Mouse (Mus musculus) ES-E14 (cell line): ENCODE measurements around the gene Glt8d2. TPM values are rescaled to one million over a fixed set of nuclear protein-coding genes. Genes with fewer than 3 reads are reported as not detected.

ENCODE experiments used
- DNase-seq: peaks from one replicate; pipeline ENCODE4 v3.0.0-alpha.2; 2013; ENCODE audit warnings: low read depth, low spot score
- H3K27ac ChIP-seq: 2 replicates; pipeline ENCODE4 v1.5.1; 2012; ENCODE audit warnings: low read depth, mild to moderate bottlenecking, low read length, moderate library complexity, mixed read lengths; ENCODE audit not compliant: poor library complexity, insufficient read depth, severe bottlenecking
- H3K36me3 ChIP-seq: 2 replicates; pipeline ENCODE4 v1.6.1; 2012; ENCODE audit warnings: mild to moderate bottlenecking, low read length, moderate library complexity, mixed read lengths; ENCODE audit not compliant: control insufficient read depth, poor library complexity, insufficient read depth, severe bottlenecking
- H3K4me1 ChIP-seq, 2 experiments: fragments of 150-350 bp in 1 of 2; sonication (generic) in 1 of 2; 2 replicates each; pipeline ENCODE4 v1.6.1; 2012; ENCODE audit warnings: low read length in 2 of 2, mild to moderate bottlenecking in 1 of 2, mixed read lengths in 1 of 2; ENCODE audit not compliant: control insufficient read depth in 2 of 2, insufficient read depth in 2 of 2, poor library complexity in 1 of 2
- H3K4me3 ChIP-seq, 2 experiments: fragments of 150-350 bp in 1 of 2; sonication (generic) in 1 of 2; 2 replicates each; pipeline ENCODE4 v1.5.1; 2012; ENCODE audit warnings: low read length in 2 of 2, low read depth in 1 of 2, mild to moderate bottlenecking in 1 of 2, mixed read lengths in 1 of 2; ENCODE audit not compliant: insufficient read depth in 1 of 2, poor library complexity in 1 of 2, severe bottlenecking in 1 of 2
- H3K9ac ChIP-seq: 2 replicates; pipeline ENCODE4 v1.6.1; 2012; ENCODE audit warnings: low read depth, mild to moderate bottlenecking, low read length, mixed read lengths; ENCODE audit not compliant: poor library complexity, insufficient read depth, severe bottlenecking
- H3K9me3 ChIP-seq: fragments of 150-350 bp; sonication (generic); 2 replicates; pipeline ENCODE4 v1.6.1; 2012; ENCODE audit warnings: low read depth, mild to moderate bottlenecking, low read length; ENCODE audit not compliant: control insufficient read depth, insufficient read depth
- CHD2 ChIP-seq: IDR thresholded peaks from 2 replicates; pipeline ENCODE4 v1.6.1; 2014; ENCODE audit warnings: mild to moderate bottlenecking, low read depth, low read length, inconsistent platforms
- HCFC1 ChIP-seq: IDR thresholded peaks from 2 replicates; pipeline ENCODE4 v1.6.1; 2012; ENCODE audit warnings: low read length, inconsistent platforms, borderline replicate concordance; ENCODE audit not compliant: insufficient read depth
- MAFK ChIP-seq: IDR thresholded peaks from 2 replicates; pipeline ENCODE4 v1.6.1; 2014; ENCODE audit warnings: mild to moderate bottlenecking, low read depth, low read length, inconsistent platforms; ENCODE audit not compliant: insufficient read depth
- ZC3H11A ChIP-seq: IDR thresholded peaks from 2 replicates; pipeline ENCODE4 v1.6.1; 2012; ENCODE audit warnings: low read depth, mild to moderate bottlenecking, inconsistent platforms, low read length, borderline replicate concordance
- ZNF384 ChIP-seq: IDR thresholded peaks from 2 replicates; pipeline ENCODE4 v1.6.1; 2012; ENCODE audit warnings: low read depth, low read length, inconsistent platforms
- in situ Hi-C, 2 experiments: fragments of 600-800 bp; cut with MboI; formaldehyde crosslinking; loops; one replicate each; pipeline ENCODE4 v1.15.1; 2025; ENCODE audit warnings: low sequenced_read_pairs in 2 of 2, inconsistent platforms in 1 of 2; ENCODE audit not compliant: unreplicated experiment in 2 of 2
- total RNA-seq: library from RNA; depleted of rRNA; stranded (reverse); fragments of 300-350 nt; gene quantifications from 2 replicates; pipeline ENCODE4 v1.2.3, GENCODE M21; 2012

Gene Glt8d2
- total RNA-seq, 1 experiment: 0.62 TPM

DNA sequence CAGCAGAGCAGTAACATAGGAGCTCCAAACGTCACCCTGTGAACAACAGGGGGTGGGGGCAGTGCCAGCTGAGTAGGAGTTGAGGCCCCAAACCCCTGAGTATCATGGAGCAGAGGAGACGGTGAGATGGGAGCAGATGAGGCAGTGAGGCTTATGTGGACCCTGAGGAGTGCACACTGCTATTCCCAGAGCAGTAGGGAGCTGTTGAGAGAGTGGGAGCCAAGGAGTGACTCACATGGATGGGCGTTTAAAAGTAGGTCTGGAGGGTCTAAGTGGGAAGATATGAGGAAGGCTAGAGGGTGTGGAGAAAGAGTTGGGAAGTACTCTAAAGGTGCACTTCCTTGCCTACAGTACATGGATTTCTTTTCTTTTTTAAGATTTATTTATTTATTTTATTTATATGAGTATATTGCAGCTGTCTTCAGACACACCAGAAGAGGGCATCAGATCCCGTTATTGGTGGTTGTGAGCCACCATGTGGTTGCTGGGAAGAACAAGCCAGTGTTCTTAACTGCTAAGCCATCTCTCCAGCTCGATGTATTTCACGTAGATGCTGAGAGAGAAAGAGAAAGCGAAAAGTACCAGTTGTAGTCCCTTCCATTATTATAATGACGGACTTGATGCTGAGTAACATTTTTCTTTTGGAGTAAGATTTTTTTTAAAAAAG is 51.3 kb downstream of the Glt8d2 start:
- no peak overlapping the region for H3K9ac ChIP-seq
- in situ Hi-C loops: no loop called here
- H3K27ac ChIP-seq: no peak overlapping the region
- no peaks in the 10 kb centered on the region for H3K9me3 ChIP-seq
- no peak for DNase-seq
- TF ChIP-seq MAFK: no peak
- TF ChIP-seq ZC3H11A: no peak
- TF ChIP-seq ZNF384: no peak
- no peak for TF ChIP-seq CHD2
- no peak for TF ChIP-seq HCFC1
- no peaks in the 10 kb centered on the region for H3K4me1 ChIP-seq
- H3K36me3 ChIP-seq: peaks cover 30% of the 10 kb centered on the region
- no peak overlapping the region for H3K4me3 ChIP-seq

DNA sequence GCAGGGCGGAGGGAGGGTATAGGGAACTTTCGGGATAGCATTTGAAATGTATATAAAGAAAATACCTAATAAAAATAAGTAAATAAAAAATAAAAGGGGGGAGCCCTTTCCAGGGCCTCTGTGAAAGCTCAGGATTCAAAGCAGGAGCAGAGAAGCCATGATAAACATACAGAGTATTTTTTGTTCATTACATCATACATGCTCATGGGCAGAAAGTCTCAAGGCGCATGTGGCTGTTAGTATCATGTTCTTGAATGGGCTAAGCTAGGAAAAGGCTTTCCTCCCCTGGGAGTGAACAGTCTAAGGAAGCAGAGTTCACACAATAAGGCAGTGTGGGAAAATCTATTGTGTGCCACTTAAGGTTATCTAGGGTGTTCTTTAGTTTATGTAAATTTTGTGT is 54.1 kb downstream of the Glt8d2 start:
- H3K27ac ChIP-seq: no peak overlapping the region
- peaks cover 0 to 3% of the 10 kb centered on the region in 2 experiments; a peak in 2 of 4 replicates for H3K4me1 ChIP-seq
- TF ChIP-seq ZC3H11A (no peak), HCFC1 (no peak), MAFK (no peak), ZNF384 (no peak), CHD2 (no peak)
- no peak overlapping the region for H3K4me3 ChIP-seq
- DNase-seq: no peak
- H3K9me3 ChIP-seq: no peaks in the 10 kb centered on the region
- peaks cover 36% of the 10 kb centered on the region for H3K36me3 ChIP-seq
- in situ Hi-C loops: no loop called here
- H3K9ac ChIP-seq: no peak overlapping the region

DNA sequence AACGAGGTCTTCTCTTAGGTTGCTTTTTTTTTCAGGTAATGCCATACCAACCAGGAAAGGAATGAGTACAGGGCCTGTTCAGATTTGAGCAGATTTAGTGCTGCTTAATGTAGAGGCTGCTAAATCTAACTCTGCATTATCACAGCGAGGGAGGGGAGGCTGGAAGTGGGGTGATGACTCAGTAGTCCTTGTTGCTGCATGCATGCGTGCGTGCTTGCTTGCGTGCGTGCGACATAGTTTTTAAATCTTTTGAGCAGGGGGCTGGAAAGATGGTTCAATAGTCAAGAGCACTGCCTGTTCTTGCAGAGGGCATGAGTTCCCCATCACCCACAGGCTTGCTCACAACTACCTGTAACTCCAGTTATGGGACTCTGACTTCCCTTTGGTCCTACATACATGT is 56.1 kb downstream of the Glt8d2 start:
- H3K36me3 ChIP-seq: peaks cover 27% of the 10 kb centered on the region
- TF ChIP-seq MAFK (no peak), HCFC1 (no peak), CHD2 (no peak), ZNF384 (no peak), ZC3H11A (no peak)
- no peak for DNase-seq

DNA sequence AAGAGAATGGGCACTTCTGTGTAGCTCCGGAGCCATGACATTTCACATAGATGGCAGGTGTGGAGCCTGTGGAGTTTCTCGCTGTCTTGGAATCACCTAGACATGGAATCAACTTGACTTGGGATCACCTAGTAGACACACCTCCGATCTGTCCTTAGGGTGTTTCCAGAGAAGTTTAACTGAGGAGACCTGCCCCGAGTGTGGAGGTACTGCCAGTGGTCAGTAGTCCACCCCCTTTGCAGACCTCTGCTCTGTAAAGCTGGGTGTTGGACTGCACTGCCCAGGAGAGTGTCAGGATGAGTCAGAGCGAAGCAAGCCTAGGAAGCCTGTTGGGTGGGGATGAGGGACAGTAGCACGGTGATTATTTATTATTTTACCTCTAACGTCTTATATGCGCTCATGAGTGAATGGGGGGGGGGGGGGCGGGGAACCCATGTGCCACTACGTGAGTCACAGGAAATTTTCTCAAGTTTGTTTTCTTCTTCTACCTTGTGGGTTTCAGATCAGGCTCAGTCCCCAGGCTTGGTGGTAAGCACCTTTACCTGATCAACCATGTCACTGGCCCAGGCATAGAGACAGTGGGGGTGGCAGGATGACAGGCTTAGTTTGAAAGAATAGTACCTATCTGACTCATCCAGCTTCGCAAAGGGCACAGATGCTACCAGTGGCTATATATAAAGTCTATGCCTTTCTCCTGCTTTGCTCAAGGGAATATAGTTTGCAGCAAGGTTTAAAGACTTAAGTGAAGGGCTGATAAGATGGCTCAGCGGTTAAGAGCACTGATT is 57.8 kb downstream of the Glt8d2 start:
- peaks cover 21% of the 10 kb centered on the region for H3K36me3 ChIP-seq
- peaks cover 1 to 6% of the 10 kb centered on the region in 2 experiments; a peak in 2 of 4 replicates for H3K4me1 ChIP-seq
- in situ Hi-C loops: no loop called here
- no peak overlapping the region for H3K27ac ChIP-seq
- H3K9ac ChIP-seq: no peak overlapping the region
- no peak for DNase-seq
- H3K9me3 ChIP-seq: no peaks in the 10 kb centered on the region
- no peak for TF ChIP-seq MAFK
- no peak for TF ChIP-seq ZNF384
- no peak for TF ChIP-seq HCFC1
- TF ChIP-seq CHD2: no peak
- no peak for TF ChIP-seq ZC3H11A
- H3K4me3 ChIP-seq: no peak overlapping the region

More for the DNA sequence above, 56.1 kb downstream of the Glt8d2 start:
- Histone ChIP-seq H3K4me1 (peaks cover 0 to 6% of the 10 kb centered on the region in 2 experiments; a peak in 2 of 4 replicates), H3K9ac (no peak overlapping the region), H3K9me3 (no peaks in the 10 kb centered on the region), H3K4me3 (no peak overlapping the region), H3K27ac (no peak overlapping the region)
- in situ Hi-C loops: no loop called here
